Mouse (Mus musculus): ENCODE measurements at regions not wholly inside any gene's neighbourhood (a gene's known extent, or its start where the extent isn't known, plus 50 kb on each side); places are given as distances from the start of the nearest gene placed in this dataset.

- Histone ChIP-seq H3K9me3 (replicated peaks; ENCODE audit: control insufficient read depth, low read length) (no peaks in the 10 kb centered on the region), H3K9ac (ENCODE audit: low read length) (no peak overlapping the region), H3K4me2 (ENCODE audit: low read length) (no peak overlapping the region), H3K4me1 (ENCODE audit: control insufficient read depth, insufficient read depth, low read length) (no peaks in the 10 kb centered on the region), H3K4me3 (ENCODE audit: low read depth, low read length) (no peak overlapping the region), H3K27me3 (replicated peaks; ENCODE audit: control insufficient read depth, insufficient read depth, low read length) (no peaks in the 10 kb centered on the region), H3K27ac (ENCODE audit: low read depth, low read length) (no peak overlapping the region), H3K36me3 (ENCODE audit: control insufficient read depth, insufficient read depth, low read length) (no peaks in the 10 kb centered on the region)
- DNase-seq (ENCODE audit: low spot score), result no peak
- ATAC-seq, result no peak
These were observed 155.0 kb upstream of the Vwde start for GRCm38 (mm10) chr6:13379727-13380126.

- WGBS, result 93% methylated on average over 1 of the region's 1 CpGs
- H3K4me1 ChIP-seq (ENCODE audit: control insufficient read depth, insufficient read depth, low read length), result no peaks in the 10 kb centered on the region
- H3K9ac ChIP-seq (ENCODE audit: low read length), result no peak overlapping the region
- H3K4me2 ChIP-seq (ENCODE audit: low read length), result no peak overlapping the region
- no peak overlapping the region for H3K4me3 ChIP-seq (ENCODE audit: low read depth, low read length)
- no peaks in the 10 kb centered on the region for H3K9me3 ChIP-seq (replicated peaks; ENCODE audit: control insufficient read depth, low read length)
- H3K27ac ChIP-seq (ENCODE audit: low read depth, low read length), result no peak overlapping the region
- H3K36me3 ChIP-seq (ENCODE audit: control insufficient read depth, insufficient read depth, low read length), result no peaks in the 10 kb centered on the region
- ATAC-seq, result no peak
- DNase-seq (ENCODE audit: low spot score), result no peak
- H3K27me3 ChIP-seq (replicated peaks; ENCODE audit: control insufficient read depth, insufficient read depth, low read length), result no peaks in the 10 kb centered on the region
These were observed 149.1 kb upstream of the Vwde start for GRCm38 (mm10) chr6:13373896-13374295.

- Histone ChIP-seq H3K9ac (ENCODE audit: low read length) (no peak overlapping the region), H3K4me2 (ENCODE audit: low read length) (no peak overlapping the region), H3K4me3 (ENCODE audit: low read depth, low read length) (no peak overlapping the region), H3K27me3 (replicated peaks; ENCODE audit: control insufficient read depth, insufficient read depth, low read length) (no peaks in the 10 kb centered on the region), H3K4me1 (ENCODE audit: control insufficient read depth, insufficient read depth, low read length) (no peaks in the 10 kb centered on the region), H3K27ac (ENCODE audit: low read depth, low read length) (no peak overlapping the region), H3K36me3 (ENCODE audit: control insufficient read depth, insufficient read depth, low read length) (no peaks in the 10 kb centered on the region), H3K9me3 (replicated peaks; ENCODE audit: control insufficient read depth, low read length) (no peaks in the 10 kb centered on the region)
- ATAC-seq (no peak), DNase-seq (ENCODE audit: low spot score) (no peak)
These were observed 145.0 kb upstream of the Vwde start for GRCm38 (mm10) chr6:13369709-13370296.
